Mouse (Mus musculus) embryonic facial prominence, embryonic 14.5 days (tissue): Measurements from ENCODE around the gene Nos3. TPM values are rescaled to one million over a fixed set of nuclear protein-coding genes. Genes with fewer than 3 reads are reported as not detected.
A peak's percentile ranks its signal among the peaks of the same experiment; 100 is the strongest.

ENCODE experiments used
- ATAC-seq: fragments of 200-750 bp; cut with Nextera tagmentation; 2 replicates; pipeline ENCODE4 v1.8.0; 2017; ENCODE audit warnings: low read depth, moderate number of reproducible peaks, moderate TSS enrichment
- DNase-seq: peaks from one replicate; pipeline ENCODE4 v3.0.0-alpha.2; 2015; ENCODE audit warnings: low spot score
- H3K27ac ChIP-seq: fragments of 300-500 bp; sonication (generic); replicated peaks from 2 replicates; pipeline ENCODE4 v1.5.1; 2014; ENCODE audit warnings: low read depth, mild to moderate bottlenecking, low read length, moderate library complexity
- H3K27me3 ChIP-seq: fragments of 300-500 bp; sonication (generic); replicated peaks from 2 replicates; pipeline ENCODE4 v1.6.1; 2014; ENCODE audit warnings: low read length; ENCODE audit not compliant: control insufficient read depth, insufficient read depth
- H3K36me3 ChIP-seq: fragments of 300-500 bp; sonication (generic); 2 replicates; pipeline ENCODE4 v1.6.1; 2014; ENCODE audit warnings: low read length, mixed read lengths; ENCODE audit not compliant: control insufficient read depth, insufficient read depth
- H3K4me1 ChIP-seq: fragments of 300-500 bp; sonication (generic); 2 replicates; pipeline ENCODE4 v1.6.1; 2014; ENCODE audit warnings: antibody characterized with exemption, low read length; ENCODE audit not compliant: control insufficient read depth, insufficient read depth
- H3K4me2 ChIP-seq: fragments of 300-500 bp; sonication (generic); 2 replicates; pipeline ENCODE4 v1.6.1; 2014; ENCODE audit warnings: low read depth, mild to moderate bottlenecking, low read length, moderate library complexity, mixed read lengths
- H3K4me3 ChIP-seq: fragments of 300-500 bp; sonication (generic); 2 replicates; pipeline ENCODE4 v1.5.1; 2014; ENCODE audit warnings: low read depth, mild to moderate bottlenecking, low read length
- H3K9ac ChIP-seq: fragments of 300-500 bp; sonication (generic); 2 replicates; pipeline ENCODE4 v1.6.1; 2014; ENCODE audit warnings: low read depth, mild to moderate bottlenecking, low read length, moderate library complexity, mixed read lengths
- H3K9me3 ChIP-seq: fragments of 300-500 bp; sonication (generic); 2 replicates; pipeline ENCODE4 v1.6.1; 2016; ENCODE audit warnings: low read length; ENCODE audit not compliant: control insufficient read depth
- WGBS: fragments of 180-500 bp; shearing (Covaris S2); extraction: QIAGEN DNeasy Blood & Tissue Kit; methylation state at CpG from one replicate; pipeline ENCODE4 v1.1.7; 2014; 5-methylcytosine and 5-hydroxymethylcytosine counted together
- polyA plus RNA-seq: library from polyadenylated mRNA; unstranded; fragments of >200 nt; fragmentation: Nextera tagmentation; extraction: Ambion mirVana; gene quantifications from 2 replicates; pipeline ENCODE4 v1.2.1, GENCODE M21; 2014

Gene Nos3
- polyA plus RNA-seq, 1 experiment from 2014 or later = 7.9 TPM

DNA sequence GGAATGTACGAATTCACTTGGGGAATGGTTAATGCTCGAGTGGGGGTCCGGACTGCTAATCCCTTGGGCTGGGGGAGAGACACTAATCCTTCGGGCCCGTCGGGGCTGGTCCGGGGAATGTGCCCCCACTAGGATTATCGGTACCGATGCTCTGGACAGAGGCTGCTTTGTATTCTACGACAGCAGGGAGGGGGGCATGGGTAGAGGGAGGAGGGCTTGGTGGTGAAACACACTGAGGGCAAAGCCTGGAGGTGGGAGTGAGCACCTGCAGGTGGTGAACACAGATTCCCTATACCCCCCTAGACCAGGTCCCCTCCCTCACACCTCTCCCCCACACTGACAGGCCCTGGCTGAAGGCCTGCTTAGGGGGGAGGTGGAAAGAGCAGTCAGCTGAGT is 61.4 kb downstream of the Nos3 start:
- H3K9ac ChIP-seq = peak overlapping the region; percentile 75
- peak overlapping the region; percentile 51 for H3K4me3 ChIP-seq
- DNase-seq = peak; percentile 25
- peaks cover 45% of the 10 kb centered on the region for H3K4me1 ChIP-seq
- peaks cover 32% of the 10 kb centered on the region for H3K36me3 ChIP-seq
- H3K27ac ChIP-seq = peak overlapping the region; percentile 93; the same call in 1 of the 2 replicates
- no peaks in the 10 kb centered on the region for H3K9me3 ChIP-seq
- ATAC-seq = no peak
- H3K27me3 ChIP-seq = no peaks in the 10 kb centered on the region
- under 1% methylated on average over 10 of the region's 10 CpGs for WGBS
- peak overlapping the region; percentile 85 for H3K4me2 ChIP-seq

DNA sequence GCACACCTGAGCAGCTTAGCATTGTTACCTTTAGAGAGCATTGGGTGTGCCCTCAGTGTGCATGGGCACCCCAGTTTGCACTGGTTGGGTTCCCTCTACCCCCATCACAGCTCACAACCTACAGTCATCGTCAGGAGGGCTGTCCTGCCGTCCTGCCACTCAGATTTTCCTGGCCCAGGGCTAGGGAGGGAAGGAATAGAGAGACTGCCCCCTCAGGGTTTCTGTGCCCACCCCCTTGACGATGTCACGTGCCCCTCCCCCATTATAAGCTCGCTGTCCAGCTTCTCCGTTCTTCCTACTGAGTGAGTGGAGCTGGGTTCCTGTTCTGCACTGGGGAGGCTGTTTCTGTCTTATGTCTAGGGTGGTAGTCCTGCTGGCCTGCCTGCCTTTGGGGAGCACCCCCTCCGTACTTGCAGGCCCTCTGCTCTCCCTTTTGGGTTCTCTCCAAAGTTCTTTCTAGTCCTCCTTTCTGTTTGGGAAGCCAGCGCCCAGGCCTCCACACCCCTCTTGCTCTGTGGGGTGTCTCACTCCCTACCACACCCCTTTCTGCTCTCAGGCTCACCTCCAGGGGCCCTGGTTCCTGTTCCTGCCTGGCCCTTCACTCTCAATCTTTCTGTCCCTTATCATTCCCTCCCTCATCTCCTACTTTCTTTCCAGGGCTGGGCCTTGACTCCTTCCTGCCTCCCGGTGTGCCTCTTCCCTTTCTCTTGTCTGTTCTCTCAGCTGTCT is 62.1 kb downstream of the Nos3 start:
- H3K4me3 ChIP-seq = peak overlapping the region; percentile 51
- peaks cover 32% of the 10 kb centered on the region for H3K36me3 ChIP-seq
- peak overlapping the region; percentile 75 for H3K9ac ChIP-seq
- H3K27ac ChIP-seq = no peak overlapping the region
- WGBS = 14% methylated on average over 9 of the region's 9 CpGs
- H3K4me2 ChIP-seq = peak overlapping the region; percentile 85
- H3K9me3 ChIP-seq = no peaks in the 10 kb centered on the region
- ATAC-seq = no peak
- H3K4me1 ChIP-seq = peaks cover 45% of the 10 kb centered on the region
- DNase-seq = peak; percentile 22
- no peaks in the 10 kb centered on the region for H3K27me3 ChIP-seq

DNA sequence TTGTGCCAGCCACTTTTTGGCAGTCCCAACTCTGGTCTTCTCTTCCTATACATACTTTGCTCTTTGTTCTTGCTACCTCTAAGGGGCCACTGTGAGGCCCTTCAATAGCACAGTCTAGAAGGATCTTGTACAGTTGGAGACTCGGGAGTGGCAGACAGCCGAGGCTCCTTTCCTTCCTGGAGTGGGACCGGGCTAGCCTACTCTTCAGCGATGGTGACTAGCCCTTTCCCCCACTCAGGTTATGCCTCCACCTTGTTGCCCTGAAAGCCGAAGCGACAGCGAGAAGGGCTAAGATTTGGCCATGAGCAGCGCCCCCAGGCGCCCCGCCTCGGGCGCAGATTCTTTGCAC is 62.6 kb downstream of the Nos3 start:
- H3K27ac ChIP-seq = no peak overlapping the region
- H3K4me1 ChIP-seq = peaks cover 44% of the 10 kb centered on the region
- H3K4me3 ChIP-seq = peak overlapping the region; percentile 51; the same call in 1 of the 2 replicates
- no peaks in the 10 kb centered on the region for H3K27me3 ChIP-seq
- no peaks in the 10 kb centered on the region for H3K9me3 ChIP-seq
- ATAC-seq (no peak), DNase-seq (no peak)
- peak overlapping the region; percentile 45 for H3K9ac ChIP-seq
- H3K4me2 ChIP-seq = peak overlapping the region; percentile 85
- 15% methylated on average over 12 of the region's 12 CpGs for WGBS
- peaks cover 34% of the 10 kb centered on the region for H3K36me3 ChIP-seq

DNA sequence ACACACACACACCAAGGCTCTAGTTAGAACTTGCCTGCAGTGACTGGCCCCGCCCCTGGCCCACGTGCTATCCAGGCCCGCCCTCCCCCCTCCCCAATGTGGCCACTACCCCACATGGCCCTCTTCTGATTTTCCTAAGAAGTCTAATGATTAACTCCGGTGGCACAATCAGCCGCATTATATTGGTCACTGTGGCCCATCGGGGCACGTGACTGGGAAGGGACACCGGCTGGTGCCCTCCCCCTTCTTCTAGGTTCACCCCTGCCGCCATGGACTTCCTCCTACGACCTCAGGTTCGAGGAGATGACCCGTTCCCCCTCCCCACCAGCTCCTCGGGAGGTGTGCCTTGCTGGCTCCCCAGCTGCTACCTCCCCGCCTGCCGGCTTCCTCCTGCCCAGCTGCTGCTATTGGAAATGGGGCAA is 63.4 kb downstream of the Nos3 start:
- Histone ChIP-seq H3K4me1 (peaks cover 37% of the 10 kb centered on the region), H3K36me3 (peaks cover 41% of the 10 kb centered on the region), H3K4me2 (peak overlapping the region; percentile 85), H3K27me3 (no peaks in the 10 kb centered on the region), H3K9ac (0 out of 2 replicates have a peak overlapping the region, but pooled peaks have one; percentile 19), H3K27ac (peak overlapping the region; percentile 6; the same call in 1 of the 2 replicates), H3K9me3 (no peaks in the 10 kb centered on the region), H3K4me3 (no peak overlapping the region)
- WGBS = 16% methylated on average over 14 of the region's 15 CpGs
- ATAC-seq = no peak
- DNase-seq = peak; percentile 24

DNA sequence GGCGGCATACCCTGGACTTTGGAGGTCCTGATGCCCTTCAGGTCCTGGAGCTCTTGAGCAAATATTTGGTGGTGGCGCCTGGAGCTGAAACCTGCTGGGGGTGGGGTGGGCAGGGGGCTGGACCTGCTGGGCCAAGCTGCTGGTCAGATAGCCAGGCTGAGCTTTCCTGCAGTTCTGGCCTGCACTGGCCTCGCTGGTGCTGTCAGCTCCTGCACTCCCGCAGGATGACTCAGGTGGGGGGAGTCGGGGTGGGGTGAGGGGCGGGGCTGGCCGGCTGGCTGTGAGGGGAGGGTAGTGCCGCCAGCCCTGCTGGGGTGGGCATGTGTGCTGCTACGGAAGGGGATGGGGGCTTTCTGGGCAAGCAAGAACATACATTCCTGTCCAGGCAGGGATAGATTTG is 64.0 kb downstream of the Nos3 start:
- Histone ChIP-seq H3K4me3 (no peak overlapping the region), H3K4me2 (peak overlapping the region; percentile 85), H3K9me3 (no peaks in the 10 kb centered on the region), H3K27ac (no peak overlapping the region), H3K27me3 (no peaks in the 10 kb centered on the region), H3K9ac (0 out of 2 replicates have a peak overlapping the region, but pooled peaks have one; percentile 20), H3K36me3 (peaks cover 47% of the 10 kb centered on the region), H3K4me1 (peaks cover 37% of the 10 kb centered on the region)
- WGBS = 28% methylated on average over 6 of the region's 9 CpGs
- DNase-seq (peak; percentile 13), ATAC-seq (no peak)

DNA sequence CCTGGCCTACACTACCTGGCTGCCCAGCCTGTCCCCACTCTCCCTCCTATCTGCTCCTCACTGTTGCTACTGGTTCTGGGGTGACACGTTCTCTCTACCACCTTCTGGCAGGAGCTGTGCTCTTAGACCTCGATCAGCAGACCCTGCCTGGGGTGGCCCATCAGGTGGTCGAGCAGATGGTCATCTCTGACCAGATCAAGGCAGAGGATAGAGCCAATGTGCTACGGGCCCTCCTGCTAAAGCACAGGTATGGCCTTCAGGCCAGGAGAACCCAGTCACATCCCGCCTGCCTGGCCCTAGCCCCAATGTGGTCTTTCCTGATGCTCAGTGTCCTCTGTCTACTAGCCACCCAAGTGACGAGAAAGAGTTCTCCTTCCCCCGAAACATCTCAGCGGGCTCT is 69.4 kb downstream of the Nos3 start:
- no peak overlapping the region for H3K4me2 ChIP-seq
- WGBS = 87% methylated on average over 8 of the region's 8 CpGs
- H3K9me3 ChIP-seq = no peaks in the 10 kb centered on the region
- no peaks in the 10 kb centered on the region for H3K4me1 ChIP-seq
- no peak overlapping the region for H3K27ac ChIP-seq
- H3K9ac ChIP-seq = no peak overlapping the region
- H3K4me3 ChIP-seq = no peak overlapping the region
- DNase-seq (no peak), ATAC-seq (no peak)
- H3K36me3 ChIP-seq = peaks cover 99% of the 10 kb centered on the region
- no peaks in the 10 kb centered on the region for H3K27me3 ChIP-seq

Other genes starting within 250 kb of the Nos3 start
- gene Nupl2, start 199.8 kb upstream of the Nos3 start, polyA plus RNA-seq = 11.2 and 15.3 TPM in 2 replicates
- gene Kcnh2, start 13.2 kb upstream of the Nos3 start, polyA plus RNA-seq = 6.7 and 7.6 TPM in 2 replicates
- gene Atg9b, start 27.3 kb downstream of the Nos3 start, polyA plus RNA-seq = 0.75 and 0.81 TPM in 2 replicates
- gene Abcb8, start 28.9 kb downstream of the Nos3 start, polyA plus RNA-seq = 35.6 and 42.0 TPM in 2 replicates
- 1.7 and 2.1 TPM in 2 replicates for gene Asic3, start 48.6 kb downstream of the Nos3 start, polyA plus RNA-seq
- gene Cdk5, start 58.7 kb downstream of the Nos3 start, polyA plus RNA-seq = 48.2 and 55.0 TPM in 2 replicates
- gene Slc4a2, start 59.0 kb downstream of the Nos3 start, polyA plus RNA-seq = 26.0 and 31.0 TPM in 2 replicates
- gene Fastk, start 80.5 kb downstream of the Nos3 start, polyA plus RNA-seq = 111 and 119 TPM in 2 replicates
- gene Tmub1, start 83.0 kb downstream of the Nos3 start, polyA plus RNA-seq = 16.5 and 21.3 TPM in 2 replicates
- 31.5 and 33.9 TPM in 2 replicates for gene Agap3, start 87.4 kb downstream of the Nos3 start, polyA plus RNA-seq
- 0.04 and 0.05 TPM in 2 replicates for gene Gbx1, start 162.4 kb downstream of the Nos3 start, polyA plus RNA-seq
- gene Asb10, start 176.2 kb downstream of the Nos3 start, polyA plus RNA-seq = 1.2 and 1.8 TPM in 2 replicates
- not detected in 2 replicates for gene 4931409K22Rik, start 192.0 kb downstream of the Nos3 start, polyA plus RNA-seq
- 83.7 and 96.3 TPM in 2 replicates for gene Abcf2, start 212.7 kb downstream of the Nos3 start, polyA plus RNA-seq
- 21.2 and 23.4 TPM in 2 replicates for gene Chpf2, start 221.9 kb downstream of the Nos3 start, polyA plus RNA-seq